Mouse (Mus musculus) cerebellum, adult 18-20 months (tissue): ENCODE results near the gene Ccnyl1.

Source experiments
- DNase-seq, 2 experiments: peaks; one replicate each; pipeline ENCODE4 v3.0.0; 2021

Ccnyl1 gene

GRCm38 (mm10) chr1:64705230-64705629 is 15.0 kb downstream of the Ccnyl1 start:
- DNase-seq, result peak; percentile 69 to 72

- DNase-seq, result no peak
These were observed 16.4 kb downstream of the Ccnyl1 start for GRCm38 (mm10) chr1:64706610-64707009.

- peak in 1 of 2 experiments; percentile 8 for DNase-seq
These were observed 19.6 kb downstream of the Ccnyl1 start for GRCm38 (mm10) chr1:64709891-64710290.

DNA sequence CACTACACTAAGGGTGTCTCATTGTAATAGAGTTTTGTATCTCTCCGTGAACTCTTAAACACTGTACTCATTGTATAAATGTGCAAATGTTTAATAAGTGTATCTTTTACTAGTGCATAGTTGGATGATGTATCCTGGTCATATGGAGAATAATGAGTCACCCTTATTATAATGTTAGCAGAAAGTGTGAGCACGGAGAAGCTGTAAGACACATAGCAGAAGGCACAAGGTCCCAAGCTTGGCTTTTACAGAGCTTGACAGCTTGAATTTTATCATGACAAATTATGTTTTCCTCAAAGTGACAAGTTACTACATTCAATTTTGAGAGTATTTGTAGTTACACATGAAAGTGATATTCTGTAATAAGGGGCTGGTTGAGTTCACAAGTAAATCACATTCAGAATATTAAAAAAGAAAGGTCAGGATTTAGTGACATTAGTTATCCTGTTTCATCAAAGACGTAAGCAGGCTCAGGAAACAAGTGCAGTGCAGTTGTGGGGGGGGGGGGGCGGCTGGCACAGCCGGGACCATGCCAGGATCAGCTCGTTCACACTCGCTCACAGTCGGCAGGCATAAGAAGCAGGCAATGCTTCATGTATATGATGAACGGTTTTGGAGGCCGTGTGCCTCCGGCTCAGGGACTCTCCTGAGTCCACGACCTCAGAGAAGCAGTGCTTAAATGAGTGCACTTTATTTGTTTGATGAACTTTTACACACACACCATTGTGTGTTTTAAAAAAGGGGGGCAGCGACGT is 21.9 kb downstream of the Ccnyl1 start:
- no peak for DNase-seq

- DNase-seq, result no peak
These were observed 25.2 kb downstream of the Ccnyl1 start for GRCm38 (mm10) chr1:64715458-64715857.

- DNase-seq, result no peak
These were observed 26.5 kb downstream of the Ccnyl1 start for GRCm38 (mm10) chr1:64716589-64717304.

DNA sequence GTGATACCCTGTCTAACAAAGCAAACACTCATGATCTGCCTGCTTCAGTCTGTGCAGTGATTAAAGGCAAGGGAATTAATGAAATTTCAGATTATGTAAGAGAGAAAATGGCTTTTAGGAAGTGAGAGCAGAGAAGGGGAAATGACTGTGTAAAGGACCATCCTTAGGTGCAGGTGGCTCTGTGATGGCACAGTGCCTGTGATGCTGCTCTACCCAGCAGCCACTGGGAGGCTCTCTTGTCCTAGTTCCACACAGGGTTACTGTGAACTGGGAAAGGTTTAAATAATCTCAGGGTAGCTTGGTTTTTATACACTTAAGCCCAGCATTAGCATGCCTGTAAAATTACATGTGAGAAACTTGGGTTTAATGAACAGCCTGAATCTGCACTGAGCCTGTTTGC is 27.2 kb downstream of the Ccnyl1 start:
- DNase-seq, result peak; percentile 64 to 67

GRCm38 (mm10) chr1:64721034-64721587 is 30.9 kb downstream of the Ccnyl1 start:
- DNase-seq, result no peak

- no peak for DNase-seq
These were observed 39.8 kb downstream of the Ccnyl1 start for GRCm38 (mm10) chr1:64730046-64730445.

DNA sequence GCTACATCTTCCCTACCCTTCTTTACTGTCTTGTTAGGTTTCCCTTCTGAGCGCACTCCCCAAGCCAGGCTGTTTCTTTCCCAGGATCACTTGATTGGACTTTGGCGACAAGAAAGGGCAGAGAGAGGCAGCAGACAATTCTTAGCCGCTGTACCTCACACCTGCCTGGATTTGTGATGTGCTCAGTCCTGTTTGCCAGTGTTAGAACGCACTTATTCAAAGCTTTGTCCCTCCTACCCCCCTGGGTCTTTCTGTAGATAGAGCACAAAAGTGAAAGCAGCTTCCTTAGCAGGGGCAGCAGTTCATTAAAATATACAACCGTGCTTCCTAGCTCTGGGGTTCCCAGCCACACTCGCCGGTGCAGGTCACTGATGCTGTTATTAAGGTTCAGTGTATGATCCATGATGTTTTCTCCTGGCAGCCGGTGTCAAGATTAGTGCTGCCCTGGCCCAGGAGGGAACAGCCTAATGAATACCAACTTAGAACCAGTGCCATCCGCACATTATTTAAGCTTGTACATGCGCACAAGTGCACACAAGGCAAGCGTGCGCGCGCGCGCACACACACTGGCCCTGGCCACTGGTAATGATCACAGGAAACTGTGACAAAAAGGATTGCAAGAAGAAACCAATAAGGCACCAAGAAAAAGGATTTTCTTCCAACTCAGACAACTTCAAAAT is 41.2 kb downstream of the Ccnyl1 start:
- no peak for DNase-seq

DNA sequence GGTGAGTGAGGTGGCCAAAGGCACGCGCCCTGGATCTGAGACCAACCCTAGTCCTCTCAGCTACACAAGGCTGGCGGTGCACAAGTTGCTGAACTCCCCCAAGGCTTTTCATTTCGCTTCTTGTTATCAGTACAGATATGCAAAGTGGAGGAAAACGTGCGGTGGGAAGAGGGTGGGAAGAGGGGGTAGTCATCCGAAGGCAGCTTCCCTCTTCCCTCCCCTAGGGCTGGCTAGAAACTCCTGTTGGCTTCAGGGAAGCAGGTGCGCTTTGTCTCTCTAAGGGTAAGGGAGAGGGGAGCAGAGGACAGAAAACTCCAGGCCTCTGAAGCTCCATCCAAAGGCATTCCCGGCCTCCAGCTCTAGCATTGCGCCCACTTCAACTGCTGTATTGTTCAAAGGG is 41.9 kb downstream of the Ccnyl1 start:
- no peak for DNase-seq

GRCm38 (mm10) chr1:64732637-64733200 is 42.5 kb downstream of the Ccnyl1 start:
- no peak for DNase-seq

DNA sequence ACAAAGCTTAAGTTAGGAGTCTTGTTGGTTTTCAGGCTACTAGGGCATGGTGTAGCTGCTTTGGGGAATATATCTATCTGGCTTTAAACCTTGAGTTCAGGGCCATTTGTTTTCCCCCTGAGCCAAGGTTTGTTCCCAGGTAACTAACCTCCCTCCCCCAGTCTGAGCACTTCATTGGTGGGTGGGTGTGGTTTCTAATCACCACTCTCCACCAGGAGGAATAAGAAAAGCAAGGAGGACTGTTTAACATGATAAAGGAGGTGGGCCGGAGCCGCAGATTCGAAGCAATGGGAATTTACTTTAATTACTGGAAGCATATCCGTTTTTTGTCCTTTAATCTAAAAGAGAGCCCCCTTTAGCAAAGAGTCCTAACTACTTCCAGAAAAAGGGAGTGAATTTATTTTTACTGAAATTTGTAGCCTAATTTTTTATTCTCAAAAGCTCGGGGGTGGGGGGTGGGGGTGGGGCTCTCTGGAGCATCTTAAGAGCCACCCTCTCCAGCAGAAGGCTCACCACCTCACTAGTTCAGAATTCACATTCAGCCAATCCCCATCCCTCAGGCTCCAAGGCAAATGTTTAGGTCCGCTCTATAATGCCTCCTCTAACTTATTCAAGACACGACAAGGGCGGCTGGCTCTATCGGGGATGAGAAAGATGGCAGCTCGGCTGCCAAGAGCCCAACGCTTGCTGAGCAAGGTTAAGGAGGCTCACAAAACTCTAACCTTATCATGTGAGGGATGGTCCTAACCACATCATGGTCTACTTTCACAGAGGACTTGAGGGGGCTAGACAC is 43.4 kb downstream of the Ccnyl1 start:
- DNase-seq, result no peak

- peak; percentile 32 to 52 for DNase-seq
These were observed 44.8 kb downstream of the Ccnyl1 start for GRCm38 (mm10) chr1:64734771-64735750.

DNA sequence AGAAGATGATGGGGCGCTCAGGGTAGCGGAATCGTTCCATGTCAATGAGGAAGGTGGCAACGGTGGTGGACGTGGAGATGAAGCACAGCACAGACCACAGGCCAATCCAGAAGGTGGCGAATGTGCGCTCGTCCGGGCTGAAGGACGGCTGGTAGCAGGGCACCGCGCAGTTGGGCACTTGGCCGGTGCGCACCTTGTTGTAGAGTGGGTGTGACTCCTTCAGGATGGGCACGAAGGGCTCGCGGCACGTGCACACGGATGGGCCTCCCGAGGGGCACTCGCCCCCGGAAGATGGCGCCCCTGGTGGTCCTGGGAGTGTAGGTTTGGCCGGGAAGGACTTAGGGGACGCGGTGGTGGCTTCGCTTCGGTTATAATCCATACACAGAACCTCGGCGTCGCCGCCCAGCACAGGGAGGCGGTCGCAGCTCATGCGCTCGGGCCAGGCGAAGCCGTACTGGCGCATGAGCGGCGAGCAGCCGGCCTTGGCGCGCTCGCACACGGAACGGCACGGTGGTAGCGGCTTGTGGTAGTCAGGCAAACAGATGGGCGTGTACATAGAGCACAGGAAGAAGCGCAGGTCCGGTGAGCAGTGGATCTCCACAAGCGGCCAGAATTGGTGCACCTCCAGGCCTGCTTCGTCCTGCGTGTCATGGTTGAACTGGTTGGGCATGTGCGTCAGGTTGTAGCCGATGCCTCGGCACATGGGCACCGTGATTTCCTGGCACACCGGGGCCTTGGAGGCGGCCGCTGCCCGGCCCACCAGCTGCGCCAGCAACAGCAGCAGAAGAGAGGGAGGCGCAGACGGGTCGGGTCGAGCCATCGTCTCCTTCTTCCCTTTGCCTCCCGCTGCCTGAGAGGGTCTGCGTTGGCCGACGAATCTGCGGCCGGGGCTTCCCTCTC is 45.8 kb downstream of the Ccnyl1 start:
- peak; percentile 29 to 45 for DNase-seq

GRCm38 (mm10) chr1:64736681-64737501 is 46.6 kb downstream of the Ccnyl1 start:
- DNase-seq, result peak; percentile 42 to 45

DNA sequence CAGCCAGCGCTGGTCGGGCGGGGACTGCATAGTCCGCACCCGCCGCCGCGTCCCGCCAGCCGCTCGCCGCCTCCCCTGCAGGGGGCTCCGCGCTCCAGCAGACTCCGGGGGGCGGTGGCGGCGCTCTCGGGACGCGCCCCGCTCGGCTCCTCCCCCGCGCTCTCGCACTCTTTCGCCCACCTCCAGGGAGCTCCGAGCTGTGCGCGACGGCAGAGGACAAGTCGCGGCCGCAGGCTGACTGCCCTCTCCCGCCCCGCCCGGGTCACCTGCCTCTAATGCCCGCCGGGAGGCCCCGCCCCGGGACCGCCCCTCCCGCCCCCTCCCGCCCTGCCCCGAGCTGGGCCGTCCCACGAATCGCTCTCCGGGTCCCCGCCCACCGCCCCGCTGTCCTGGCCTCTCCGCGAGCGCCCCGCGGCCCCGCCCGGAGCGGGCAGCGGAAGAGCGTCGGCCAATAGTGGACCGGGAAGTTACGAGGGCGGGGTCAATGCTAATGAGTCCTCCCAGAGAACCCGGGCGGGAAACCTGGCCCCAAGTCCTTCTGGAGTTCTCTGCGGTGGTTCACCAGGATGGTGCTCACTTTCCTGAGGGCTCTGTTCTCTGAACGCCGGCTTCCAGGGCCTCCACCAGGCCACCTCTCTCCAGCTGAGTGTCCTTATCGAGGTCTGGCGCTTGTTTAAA is 47.4 kb downstream of the Ccnyl1 start, which contains the start of gene Fzd5:
Fzd5 (minus strand) TSS at position 250 of the 678 bp plus-strand sequence.
- DNase-seq, result peak; percentile 85 to 87

- peak in 1 of 2 experiments; percentile 12 for DNase-seq
These were observed 47.9 kb downstream of the Ccnyl1 start for GRCm38 (mm10) chr1:64738180-64738555.
